Mouse (Mus musculus): ENCODE results near the gene Brinp2.

DNA sequence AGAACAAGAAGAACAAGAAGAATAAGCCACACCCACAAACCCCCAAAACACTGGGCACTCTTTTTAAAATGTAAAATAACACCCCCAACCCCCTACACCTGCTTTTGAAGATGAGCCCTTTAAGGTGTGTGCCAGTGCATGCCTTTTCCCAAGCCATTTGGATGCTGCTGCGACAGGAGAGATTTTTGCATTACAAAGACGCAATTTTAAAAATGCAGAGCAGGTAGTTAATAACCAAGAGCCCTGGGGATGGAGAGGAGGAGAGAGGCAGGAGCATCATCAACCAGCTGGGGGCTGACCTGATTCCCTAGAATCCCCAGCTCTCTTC is 5.8 kb upstream of the Brinp2 start, which contains the start of gene Astn1:
- no peak for TF ChIP-seq CTCF (IDR thresholded peaks at IDR 0.05; ENCODE audit: borderline replicate concordance, insufficient read depth, low read length)
- TF ChIP-seq POLR2A (IDR thresholded peaks at IDR 0.05; ENCODE audit: low read depth, low read length), result no peak

All from embryonic fibroblast, embryonic 13.5 days (primary cell).